Mouse (Mus musculus): ENCODE measurements around the gene Clec9a.

The Clec9a gene

GRCm38 (mm10) chr6:129423734-129424072 lies 15.0 kb downstream of the Clec9a start:
- peak; percentile 73 for DNase-seq (ENCODE audit: low read depth, low spot score)

- no peak for DNase-seq (ENCODE audit: low read depth, low spot score)
These were observed 16.6 kb downstream of the Clec9a start for GRCm38 (mm10) chr6:129425217-129425616.

GRCm38 (mm10) chr6:129425812-129426211 lies 17.1 kb downstream of the Clec9a start:
- peak; percentile 30 for DNase-seq (ENCODE audit: low read depth, low spot score)

- no peak for DNase-seq (ENCODE audit: low read depth, low spot score)
These were observed 18.6 kb downstream of the Clec9a start for GRCm38 (mm10) chr6:129427281-129427680.

- no peak for DNase-seq (ENCODE audit: low read depth, low spot score)
These were observed 25.6 kb downstream of the Clec9a start for GRCm38 (mm10) chr6:129434239-129434638.

- no peak for DNase-seq (ENCODE audit: low read depth, low spot score)
These were observed 27.4 kb downstream of the Clec9a start for GRCm38 (mm10) chr6:129436025-129436424.

- no peak for DNase-seq (ENCODE audit: low read depth, low spot score)
These were observed 29.4 kb downstream of the Clec9a start for GRCm38 (mm10) chr6:129438033-129438432.

GRCm38 (mm10) chr6:129449743-129450142 lies 41.1 kb downstream of the Clec9a start:
- DNase-seq (ENCODE audit: low read depth, low spot score) = peak; percentile 23

- DNase-seq (ENCODE audit: low read depth, low spot score) = no peak
These were observed 42.9 kb downstream of the Clec9a start, which contains the start of gene Clec1a for GRCm38 (mm10) chr6:129451411-129452039. TSS of gene Clec1a (minus strand) at chr6:129452000.

GRCm38 (mm10) chr6:129471386-129471785 lies 62.7 kb downstream of the Clec9a start:
- no peak for DNase-seq (ENCODE audit: low read depth, low spot score)

- no peak for DNase-seq (ENCODE audit: low read depth, low spot score)
These were observed 64.0 kb downstream of the Clec9a start for GRCm38 (mm10) chr6:129472627-129473026.
